8 mouse cellular contexts compared by ENCODE assay signal in genomic region chr2:25211121-25211670, GRCm38 (mm10). TPM values are rescaled to one million over a fixed set of nuclear protein-coding genes. Genes with fewer than 3 reads are reported as not detected.
DNase-seq lines count a peak whose midpoint lies in the region; ATAC-seq and TF ChIP-seq lines count a peak whose summit lies in the region.

TSS of gene Nelfb (minus strand) at chr2:25211489.

- H3K4me3 ChIP-seq in embryonic facial prominence, embryonic 10.5 days = peak within 1 kb of the TSS; percentile 96
- H3K4me3 ChIP-seq in intestine, postnatal 0 days (ENCODE audit: low read depth, low read length) = peak within 1 kb of the TSS; percentile 95
- peak within 1 kb of the TSS; percentile 84 for H3K4me3 ChIP-seq in midbrain, embryonic 11.5 days (ENCODE audit: low read depth, low read length)

- H3K4me1 ChIP-seq in embryonic facial prominence, embryonic 10.5 days = peaks cover 19% of the 10 kb centered on the region
- 0 out of 2 replicates have a peak, but pooled peaks cover 8% of the 10 kb centered on the region for H3K4me1 ChIP-seq in intestine, postnatal 0 days (replicated peaks; ENCODE audit: control insufficient read depth, insufficient read depth, low read length)
- H3K4me1 ChIP-seq in midbrain, embryonic 11.5 days (ENCODE audit: control insufficient read depth, insufficient read depth, low read length) = peaks cover 15% of the 10 kb centered on the region

- H3K27me3 ChIP-seq in embryonic facial prominence, embryonic 10.5 days (replicated peaks; ENCODE audit: low read depth, poor library complexity, severe bottlenecking) = peaks cover 25% of the 10 kb centered on the region
- H3K27me3 ChIP-seq in intestine, postnatal 0 days (replicated peaks; ENCODE audit: control insufficient read depth, insufficient read depth, low read length) = no peaks in the 10 kb centered on the region
- H3K27me3 ChIP-seq in midbrain, embryonic 11.5 days (ENCODE audit: control insufficient read depth, insufficient read depth, low read length) = no peaks in the 10 kb centered on the region

- intact Hi-C loops in left cerebral cortex, postnatal 4 days (cut with DNase I) = no loop called here

- H3K27ac ChIP-seq in embryonic facial prominence, embryonic 10.5 days (replicated peaks) = peak within 1 kb of the TSS; percentile 98
- peak within 1 kb of the TSS; percentile 87 for H3K27ac ChIP-seq in intestine, postnatal 0 days (ENCODE audit: low read depth, low read length)
- peak within 1 kb of the TSS; percentile 62 for H3K27ac ChIP-seq in midbrain, embryonic 11.5 days (ENCODE audit: low read depth, low read length)

- peak; percentile 96 for DNase-seq in adrenal gland, postnatal 14 days
- DNase-seq in embryonic facial prominence, embryonic 10.5 days (ENCODE audit: low spot score) = peak; percentile 95
- DNase-seq in gonadal fat pad, adult 2 months (ENCODE audit: low read depth) = no peak
- DNase-seq in left cerebral cortex, postnatal 4 days = peak; percentile 91
- peak; percentile 99 for DNase-seq in midbrain, embryonic 11.5 days (ENCODE audit: low spot score, missing footprints)
- DNase-seq in right cerebral cortex, postnatal 4 days = peak; percentile 82
- DNase-seq in yolk sac, embryonic 10.5 days (ENCODE audit: low spot score) = peak; percentile 96

- peak within 1 kb of the TSS; percentile 87 for H3K4me2 ChIP-seq in intestine, postnatal 0 days (replicated peaks; ENCODE audit: low read depth)
- peak within 1 kb of the TSS; percentile 79 for H3K4me2 ChIP-seq in midbrain, embryonic 11.5 days

- under 1% methylated on average over 44 of the region's 44 CpGs for WGBS in embryonic facial prominence, embryonic 10.5 days
- WGBS in intestine, postnatal 0 days = under 1% methylated on average over 44 of the region's 44 CpGs
- under 1% methylated on average over 44 of the region's 44 CpGs for WGBS in midbrain, embryonic 11.5 days

- peaks cover 35% of the 10 kb centered on the region for H3K36me3 ChIP-seq in embryonic facial prominence, embryonic 10.5 days (replicated peaks)
- H3K36me3 ChIP-seq in intestine, postnatal 0 days (ENCODE audit: control insufficient read depth, insufficient read depth) = peaks cover 25% of the 10 kb centered on the region
- no peaks in the 10 kb centered on the region for H3K36me3 ChIP-seq in midbrain, embryonic 11.5 days (ENCODE audit: control insufficient read depth, insufficient read depth, low read length)

- ATAC-seq in intestine, postnatal 0 days = peak; percentile 81
- ATAC-seq in midbrain, embryonic 11.5 days (ENCODE audit: low FRiP score) = peak; percentile 96

- TF ChIP-seq CTCF in intestine, postnatal 0 days (IDR thresholded peaks at IDR 0.05; ENCODE audit: low read depth) = no peak

- H3K9me3 ChIP-seq in embryonic facial prominence, embryonic 10.5 days = no peaks in the 10 kb centered on the region
- no peaks in the 10 kb centered on the region for H3K9me3 ChIP-seq in intestine, postnatal 0 days (ENCODE audit: control insufficient read depth)
- no peaks in the 10 kb centered on the region for H3K9me3 ChIP-seq in midbrain, embryonic 11.5 days (ENCODE audit: control insufficient read depth, low read length)

- peak within 1 kb of the TSS; percentile 85 for H3K9ac ChIP-seq in intestine, postnatal 0 days (ENCODE audit: low read depth, low read length)
- H3K9ac ChIP-seq in midbrain, embryonic 11.5 days (ENCODE audit: low read length) = peak within 1 kb of the TSS; percentile 90

RNA-seq across cellular contexts. Expression of gene Nelfb, which starts in this region (rescaled TPM):
- total RNA-seq in adrenal gland, postnatal 14 days (2021) = 41.6 and 47.1 TPM in 2 replicates
- polyA plus RNA-seq in embryonic facial prominence, embryonic 10.5 days (2016; fragmentation: Nextera tagmentation; extraction: Ambion mirVana) = 124 and 125 TPM in 2 replicates
- 57.5 and 77.6 TPM in 2 replicates for polyA plus RNA-seq in gonadal fat pad, adult 2 months (2012; rRNA removed)
- polyA plus RNA-seq in intestine, postnatal 0 days (2015; fragmentation: Nextera tagmentation; extraction: Ambion mirVana) = 41.4 and 45.6 TPM in 2 replicates
- total RNA-seq in left cerebral cortex, postnatal 4 days (2021) = 10 to 100 TPM; 62.6 to 65.1 TPM
- 96.4 and 102 TPM in 2 replicates for polyA plus RNA-seq in midbrain, embryonic 11.5 days (2014; fragmentation: Nextera tagmentation; extraction: Ambion mirVana)
